Mouse (Mus musculus) cortical plate, adult 2 months (tissue): Measurements from ENCODE around the gene Kctd21. TPM values are rescaled to one million over a fixed set of nuclear protein-coding genes. Genes with fewer than 3 reads are reported as not detected.

Experiments
- H3K27ac ChIP-seq: fragments of 200-500 bp; 2 replicates; pipeline ENCODE4 v1.5.1; 2012; ENCODE audit warnings: low read length, control low read depth, inconsistent platforms; ENCODE audit not compliant: insufficient read depth
- H3K4me1 ChIP-seq: fragments of 200-500 bp; 2 replicates; pipeline ENCODE4 v1.6.1; 2011; ENCODE audit warnings: low read length; ENCODE audit not compliant: control insufficient read depth, insufficient read depth
- H3K4me3 ChIP-seq: fragments of 200-500 bp; 2 replicates; pipeline ENCODE4 v1.5.1; 2011; ENCODE audit warnings: mild to moderate bottlenecking, low read length, control low read depth; ENCODE audit not compliant: insufficient read depth
- CTCF ChIP-seq: fragments of 200-500 bp; IDR thresholded peaks from 2 replicates; pipeline ENCODE4 v1.5.1; 2011; ENCODE audit warnings: mild to moderate bottlenecking, control low read depth, low read length; ENCODE audit not compliant: insufficient read depth; ENCODE audit errors: extremely low read depth
- POLR2A ChIP-seq: fragments of 200-500 bp; IDR thresholded peaks from 2 replicates; pipeline ENCODE4 v1.6.1; 2011; ENCODE audit warnings: mild to moderate bottlenecking, low read length, control low read depth; ENCODE audit not compliant: insufficient read depth; ENCODE audit errors: extremely low read depth
- polyA plus RNA-seq: library from polyadenylated mRNA; depleted of rRNA; stranded (reverse); fragments of >200 nt; gene quantifications from 2 replicates; pipeline ENCODE4 v1.2.3, GENCODE M21; 2012

Kctd21 gene
- polyA plus RNA-seq, 1 experiment, result 14.8 TPM

- peaks cover 10% of the 10 kb centered on the region for H3K4me1 ChIP-seq
- no peak overlapping the region for H3K4me3 ChIP-seq
- H3K27ac ChIP-seq, result 0 out of 2 replicates have a peak overlapping the region, but pooled peaks have one; percentile 63
- TF ChIP-seq CTCF, result no peak
- no peak for TF ChIP-seq POLR2A
These were observed 13.2 kb downstream of the Kctd21 start for GRCm38 (mm10) chr7:97345229-97345871.

GRCm38 (mm10) chr7:97346111-97346821, 14.1 kb downstream of the Kctd21 start:
- H3K27ac ChIP-seq, result no peak overlapping the region
- H3K4me3 ChIP-seq, result no peak overlapping the region
- TF ChIP-seq CTCF (no peak), POLR2A (no peak)
- peaks cover 10% of the 10 kb centered on the region for H3K4me1 ChIP-seq

GRCm38 (mm10) chr7:97346822-97347166, 14.7 kb downstream of the Kctd21 start:
- H3K4me1 ChIP-seq, result peaks cover 10% of the 10 kb centered on the region
- TF ChIP-seq POLR2A (no peak), CTCF (no peak)
- no peak overlapping the region for H3K4me3 ChIP-seq
- no peak overlapping the region for H3K27ac ChIP-seq

GRCm38 (mm10) chr7:97347464-97347863, 15.3 kb downstream of the Kctd21 start:
- no peak for TF ChIP-seq CTCF
- TF ChIP-seq POLR2A, result no peak
- no peak overlapping the region for H3K4me3 ChIP-seq
- peaks cover 10% of the 10 kb centered on the region for H3K4me1 ChIP-seq
- no peak overlapping the region for H3K27ac ChIP-seq

- H3K4me3 ChIP-seq, result no peak overlapping the region
- H3K4me1 ChIP-seq, result peaks cover 10% of the 10 kb centered on the region
- TF ChIP-seq CTCF (no peak), POLR2A (no peak)
- no peak overlapping the region for H3K27ac ChIP-seq
These were observed 16.2 kb downstream of the Kctd21 start for GRCm38 (mm10) chr7:97348318-97348717.

GRCm38 (mm10) chr7:97348836-97349235, 16.7 kb downstream of the Kctd21 start:
- Histone ChIP-seq H3K4me1 (peaks cover 10% of the 10 kb centered on the region), H3K4me3 (no peak overlapping the region), H3K27ac (no peak overlapping the region)
- no peak for TF ChIP-seq CTCF
- TF ChIP-seq POLR2A, result no peak

- no peak overlapping the region for H3K27ac ChIP-seq
- TF ChIP-seq CTCF, result no peak
- no peak for TF ChIP-seq POLR2A
- H3K4me3 ChIP-seq, result no peak overlapping the region
- H3K4me1 ChIP-seq, result peaks cover 8% of the 10 kb centered on the region
These were observed 17.3 kb downstream of the Kctd21 start for GRCm38 (mm10) chr7:97349438-97349837.

GRCm38 (mm10) chr7:97350891-97351290, 18.8 kb downstream of the Kctd21 start:
- TF ChIP-seq POLR2A (no peak), CTCF (no peak)
- Histone ChIP-seq H3K4me1 (peaks cover 3% of the 10 kb centered on the region; the same call in 1 of the 2 replicates), H3K27ac (no peak overlapping the region), H3K4me3 (no peak overlapping the region)

GRCm38 (mm10) chr7:97351792-97352513, 19.8 kb downstream of the Kctd21 start:
- H3K4me1 ChIP-seq, result no peaks in the 10 kb centered on the region; the same call in 1 of the 2 replicates
- TF ChIP-seq CTCF, result no peak
- TF ChIP-seq POLR2A, result no peak
- H3K27ac ChIP-seq, result no peak overlapping the region
- H3K4me3 ChIP-seq, result no peak overlapping the region

- no peak overlapping the region for H3K4me3 ChIP-seq
- no peaks in the 10 kb centered on the region for H3K4me1 ChIP-seq
- H3K27ac ChIP-seq, result no peak overlapping the region
- TF ChIP-seq CTCF, result no peak
- TF ChIP-seq POLR2A, result no peak
These were observed 21.2 kb downstream of the Kctd21 start for GRCm38 (mm10) chr7:97353356-97353755.
